Comparison of ENCODE assay signal across 8 mouse cellular contexts in the genomic region with DNA sequence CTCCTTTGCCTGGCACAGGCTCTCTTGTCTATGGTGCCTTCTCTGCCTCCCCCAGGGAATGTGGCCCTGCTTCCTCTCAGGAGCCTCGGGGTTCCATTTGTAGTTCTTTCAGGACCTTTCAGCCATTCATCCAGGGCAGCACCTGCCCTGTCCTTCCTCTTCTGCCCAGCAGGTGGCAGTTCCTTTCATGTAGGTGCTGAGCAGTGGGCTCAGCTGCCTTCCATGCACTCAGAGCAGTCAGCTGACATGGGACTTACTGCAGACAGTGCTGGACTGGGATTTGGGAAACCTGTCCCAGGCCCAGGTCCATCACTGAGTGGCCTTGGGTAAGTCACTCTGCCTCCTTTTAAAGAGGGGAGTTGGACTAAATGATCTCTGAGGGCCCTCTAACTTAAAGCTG.
DNase-seq lines count a peak whose midpoint lies in the region; ATAC-seq and TF ChIP-seq lines count a peak whose summit lies in the region.

No protein-coding gene starts in this region.

- H3K4me1 ChIP-seq in testis, adult 2 months (ENCODE audit: control insufficient read depth, insufficient read depth, low read length): no peaks in the 10 kb centered on the region
- H3K4me1 ChIP-seq in bone marrow macrophage, adult 2 months (ENCODE audit: control insufficient read depth, insufficient read depth, low read length): 0 out of 2 replicates have a peak, but pooled peaks cover 2% of the 10 kb centered on the region
- H3K4me1 ChIP-seq in forebrain, embryonic 14.5 days (ENCODE audit: control insufficient read depth, insufficient read depth, low read length): peaks cover 14% of the 10 kb centered on the region
- H3K4me1 ChIP-seq in small intestine, adult 2 months (ENCODE audit: control insufficient read depth, insufficient read depth, insufficient read length, low read length): peaks cover 18% of the 10 kb centered on the region; the same call in 1 of the 2 replicates

- H3K4me3 ChIP-seq in testis, adult 2 months (ENCODE audit: control insufficient read depth, low read depth, low read length): no peak overlapping the region
- no peak overlapping the region for H3K4me3 ChIP-seq in bone marrow macrophage, adult 2 months (ENCODE audit: insufficient read depth, low read length)
- no peak overlapping the region for H3K4me3 ChIP-seq in forebrain, embryonic 14.5 days (ENCODE audit: low read depth, low read length)
- no peak overlapping the region for H3K4me3 ChIP-seq in small intestine, adult 2 months (ENCODE audit: low read depth, low read length)

- ATAC-seq in forebrain, embryonic 14.5 days: peak; percentile 64
- ATAC-seq in megakaryocyte progenitor cell, adult 5-6 weeks (replicated peaks; ENCODE audit: poor library complexity): peak; percentile 92

- H3K9me3 ChIP-seq in forebrain, embryonic 14.5 days (replicated peaks; ENCODE audit: control insufficient read depth, low read length): no peaks in the 10 kb centered on the region

- no peak for TF ChIP-seq POLR2A in testis, adult 2 months (IDR thresholded peaks at IDR 0.05; ENCODE audit: control insufficient read depth, low read depth, low read length)
- TF ChIP-seq POLR2A in bone marrow macrophage, adult 2 months (IDR thresholded peaks at IDR 0.05; ENCODE audit: borderline replicate concordance, low read depth, low read length): no peak
- no peak for TF ChIP-seq POLR2A in small intestine, adult 2 months (IDR thresholded peaks at IDR 0.05; ENCODE audit: low read depth, low read length)

- no peak overlapping the region for H3K27ac ChIP-seq in testis, adult 2 months (ENCODE audit: control insufficient read depth, insufficient read depth, low read depth, low read length)
- H3K27ac ChIP-seq in bone marrow macrophage, adult 2 months (ENCODE audit: insufficient read depth, low read depth, low read length): no peak overlapping the region
- H3K27ac ChIP-seq in forebrain, embryonic 14.5 days (ENCODE audit: low read depth, low read length): no peak overlapping the region
- no peak overlapping the region for H3K27ac ChIP-seq in small intestine, adult 2 months (ENCODE audit: insufficient read depth, low read depth, low read length)

- DNase-seq in testis, postnatal 14 days (ENCODE audit: low spot score): no peak
- peak; percentile 68 for DNase-seq in forebrain, embryonic 14.5 days (ENCODE audit: low spot score)
- peak; percentile 65 to 76 for DNase-seq in kidney, postnatal 4 days
- DNase-seq in urinary bladder, postnatal 25 days (ENCODE audit: low spot score): no peak

- no peak overlapping the region for H3K4me2 ChIP-seq in forebrain, embryonic 14.5 days (ENCODE audit: low read length)

- no peak overlapping the region for H3K9ac ChIP-seq in forebrain, embryonic 14.5 days (ENCODE audit: low read length)

- H3K27me3 ChIP-seq in testis, adult 2 months (ENCODE audit: control insufficient read depth, insufficient read depth, low read length): no peaks in the 10 kb centered on the region
- H3K27me3 ChIP-seq in forebrain, embryonic 14.5 days (replicated peaks; ENCODE audit: control insufficient read depth, insufficient read depth, low read length): peaks cover 24% of the 10 kb centered on the region
- no peaks in the 10 kb centered on the region for H3K27me3 ChIP-seq in small intestine, adult 2 months (ENCODE audit: control insufficient read depth, insufficient read depth, low read length)

- 0% methylated on average over 1 of the region's 1 CpGs for WGBS in forebrain, embryonic 14.5 days
- WGBS in small intestine, adult 2 months: 15% methylated on average over 1 of the region's 1 CpGs

- no peaks in the 10 kb centered on the region for H3K36me3 ChIP-seq in testis, adult 2 months (ENCODE audit: control insufficient read depth, insufficient read depth, low read length)
- H3K36me3 ChIP-seq in forebrain, embryonic 14.5 days (ENCODE audit: control insufficient read depth, insufficient read depth, low read length): peaks cover 32% of the 10 kb centered on the region
- H3K36me3 ChIP-seq in small intestine, adult 2 months (ENCODE audit: control insufficient read depth, insufficient read depth, low read length): peaks cover 8% of the 10 kb centered on the region

- TF ChIP-seq CTCF in testis, adult 2 months (IDR thresholded peaks at IDR 0.05; ENCODE audit: control insufficient read depth, insufficient read depth, insufficient replicate concordance, low read depth, low read length): peak; percentile 56; the same call in 1 of the 2 replicates
- TF ChIP-seq CTCF in bone marrow macrophage, adult 2 months (IDR thresholded peaks at IDR 0.05; ENCODE audit: low read depth, low read length): 0 out of 2 replicates have a peak, but pooled peaks have one; percentile 28
- peak; percentile 75; the same call in 1 of the 2 replicates for TF ChIP-seq CTCF in small intestine, adult 2 months (IDR thresholded peaks at IDR 0.05; ENCODE audit: extremely low read depth, insufficient read length, insufficient replicate concordance, low read depth, low read length)

Comparison
In these comparisons a context has a peak if more than half of its experiments do, and no peak if none do; other contexts are left out.
1. DNase-seq: peak in forebrain, embryonic 14.5 days (single experiment) and kidney, postnatal 4 days (2 of 2); none in testis, postnatal 14 days (single experiment) and urinary bladder, postnatal 25 days (single experiment).
2. Peak in every context shown above with its lines, with median percentiles within 50 percentile points of each other: CTCF ChIP-seq.